Mouse (Mus musculus) liver, adult 2 months (tissue): ENCODE measurements around the gene Tmem132b.

ENCODE experiments used
- CTCF ChIP-seq: fragments of 200-500 bp; IDR thresholded peaks from 2 replicates; pipeline ENCODE4 v1.5.1; 2011; ENCODE audit warnings: low read depth, low read length, control low read depth
- POLR2A ChIP-seq: fragments of 200-500 bp; IDR thresholded peaks from 2 replicates; pipeline ENCODE4 v1.6.1; 2011; ENCODE audit warnings: low read length, control low read depth; ENCODE audit not compliant: insufficient read depth; ENCODE audit errors: extremely low read depth

DNA sequence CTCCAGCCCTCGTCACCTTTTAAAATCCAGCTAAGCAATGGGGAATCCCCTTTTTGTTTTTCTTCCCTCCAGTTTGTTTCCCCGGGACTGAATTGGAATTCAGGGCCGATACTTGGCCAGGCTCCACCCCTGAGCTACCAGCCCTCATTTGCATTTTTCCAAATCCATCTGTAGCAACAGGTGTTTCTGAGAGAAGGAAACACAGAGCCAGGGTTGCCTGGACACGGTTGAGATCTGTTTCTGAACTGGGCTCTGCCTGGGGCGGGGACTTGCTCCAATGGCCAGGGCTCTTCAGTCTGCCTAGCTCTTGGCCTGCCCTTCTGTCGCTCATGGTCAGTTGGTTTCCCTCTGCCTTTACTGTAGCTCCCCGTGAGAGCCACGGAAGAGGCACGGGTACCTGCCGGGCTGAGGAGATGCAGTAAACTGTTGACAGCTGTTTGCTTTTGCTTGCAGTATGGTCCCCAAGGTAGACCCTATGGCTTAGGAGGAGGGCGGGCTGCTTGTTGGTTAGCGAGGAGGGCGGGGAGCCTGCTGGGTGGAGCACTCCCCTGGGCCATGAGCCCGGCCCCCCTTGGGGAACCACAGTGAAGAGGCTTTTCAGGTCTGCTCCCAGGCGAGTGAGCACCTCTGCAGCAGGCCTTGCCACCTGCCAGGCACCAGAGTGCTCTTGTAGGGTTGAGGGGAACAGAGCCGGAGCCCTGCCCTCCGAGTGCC, 39.0 kb upstream of the Tmem132b start:
- TF ChIP-seq CTCF (no peak), POLR2A (no peak)
